Mouse (Mus musculus): ENCODE results near the gene Rdh11. TPM values are rescaled to one million over a fixed set of nuclear protein-coding genes. Genes with fewer than 3 reads are reported as not detected.

Rdh11 gene
- 22.1 and 23.5 TPM in 2 replicates for polyA plus RNA-seq (2012; rRNA removed)
- polyA plus RNA-seq (2014; fragmentation: Nextera tagmentation; extraction: Ambion mirVana) = 25.1 and 27.1 TPM in 2 replicates

DNA sequence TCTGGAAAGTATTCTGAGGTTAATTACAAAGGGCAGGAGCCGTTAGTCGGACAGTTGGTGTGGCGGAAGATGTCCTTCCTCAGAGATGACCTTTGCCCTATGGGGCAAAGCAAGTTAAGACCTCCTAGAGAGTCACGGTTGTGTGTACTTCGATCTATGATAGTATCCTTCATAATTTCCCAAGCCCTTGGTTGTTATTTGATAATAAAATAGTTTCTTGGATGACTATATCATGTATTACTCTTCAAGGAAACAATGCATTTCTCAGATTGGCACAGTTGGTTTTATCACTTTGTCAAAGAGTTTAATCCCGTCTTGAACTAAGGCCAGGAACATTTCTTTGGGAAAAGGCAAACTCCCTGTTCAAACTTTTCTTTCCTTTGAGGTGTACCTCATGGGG is at the start of gene Rdh11:
Rdh11 (minus strand) TSS at position 101 of the 400 bp plus-strand sequence.
- WGBS = 59% methylated on average over 6 of the region's 6 CpGs
- Histone ChIP-seq H3K27ac (replicated peaks; ENCODE audit: low read depth, low read length) (peak within 1 kb of the TSS; percentile 63), H3K9ac (ENCODE audit: low read depth, low read length, severe bottlenecking) (peak within 1 kb of the TSS; percentile 68), H3K4me3 (replicated peaks; ENCODE audit: low read length) (peak within 1 kb of the TSS; percentile 65), H3K9me3 (ENCODE audit: control insufficient read depth, low read length) (no peaks in the 10 kb centered on the region), H3K4me1 (ENCODE audit: control insufficient read depth, insufficient read depth, low read length) (peaks cover 6% of the 10 kb centered on the region), H3K36me3 (ENCODE audit: control insufficient read depth, insufficient read depth, low read length) (peaks cover 12% of the 10 kb centered on the region), H3K27me3 (ENCODE audit: control insufficient read depth, insufficient read depth, low read length) (no peaks in the 10 kb centered on the region), H3K4me2 (replicated peaks; ENCODE audit: low read depth, low read length, severe bottlenecking) (peak within 1 kb of the TSS; percentile 59)
- ATAC-seq (ENCODE audit: low FRiP score, low read depth) (no peak), DNase-seq (ENCODE audit: low spot score) (no peak)
- TF ChIP-seq POLR2A (IDR thresholded peaks at IDR 0.05; ENCODE audit: borderline replicate concordance, extremely low read depth, insufficient read depth, insufficient read length) = no peak

DNA sequence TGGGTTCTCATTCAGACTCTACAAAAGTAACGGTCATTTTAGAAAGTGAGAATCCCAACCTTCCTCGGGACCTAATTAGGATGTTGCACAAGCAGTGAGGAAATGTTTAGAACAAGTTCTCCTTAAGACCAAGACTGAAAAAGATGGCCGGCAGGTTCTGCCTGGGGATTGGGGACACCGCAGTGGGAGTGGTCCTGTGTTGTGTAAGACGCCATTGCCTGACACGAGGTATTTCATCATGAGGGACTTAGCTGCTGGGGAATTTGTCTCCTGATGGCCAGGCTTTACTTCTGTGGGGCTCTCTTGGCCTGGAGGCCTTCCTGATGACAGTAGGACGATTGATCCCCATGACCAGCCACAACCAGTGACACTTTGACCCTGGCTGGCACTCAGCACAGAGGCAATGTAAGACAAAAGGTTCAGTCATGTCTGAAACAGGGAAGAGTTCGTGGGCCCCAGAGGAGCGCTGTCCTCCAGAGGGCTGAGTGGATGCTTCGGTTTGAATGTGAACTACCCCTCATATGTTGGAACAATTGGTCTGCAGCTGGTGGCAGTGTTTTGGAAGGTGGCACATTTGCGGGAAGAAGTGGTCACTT is 43.5 kb upstream of the Rdh11 start:
- no peak for DNase-seq (ENCODE audit: low spot score)
- Histone ChIP-seq H3K27ac (replicated peaks; ENCODE audit: low read depth, low read length) (no peak overlapping the region), H3K4me2 (replicated peaks; ENCODE audit: low read depth, low read length, severe bottlenecking) (no peak overlapping the region), H3K27me3 (ENCODE audit: control insufficient read depth, insufficient read depth, low read length) (no peaks in the 10 kb centered on the region), H3K4me1 (ENCODE audit: control insufficient read depth, insufficient read depth, low read length) (no peaks in the 10 kb centered on the region), H3K9me3 (ENCODE audit: control insufficient read depth, low read length) (no peaks in the 10 kb centered on the region), H3K36me3 (ENCODE audit: control insufficient read depth, insufficient read depth, low read length) (peaks cover 72% of the 10 kb centered on the region), H3K4me3 (replicated peaks; ENCODE audit: low read length) (no peak overlapping the region), H3K9ac (ENCODE audit: low read depth, low read length, severe bottlenecking) (no peak overlapping the region)
- no peak for TF ChIP-seq POLR2A (IDR thresholded peaks at IDR 0.05; ENCODE audit: borderline replicate concordance, extremely low read depth, insufficient read depth, insufficient read length)
- WGBS = 85% methylated on average over 11 of the region's 11 CpGs
- ATAC-seq (ENCODE audit: low FRiP score, low read depth) = no peak

DNA sequence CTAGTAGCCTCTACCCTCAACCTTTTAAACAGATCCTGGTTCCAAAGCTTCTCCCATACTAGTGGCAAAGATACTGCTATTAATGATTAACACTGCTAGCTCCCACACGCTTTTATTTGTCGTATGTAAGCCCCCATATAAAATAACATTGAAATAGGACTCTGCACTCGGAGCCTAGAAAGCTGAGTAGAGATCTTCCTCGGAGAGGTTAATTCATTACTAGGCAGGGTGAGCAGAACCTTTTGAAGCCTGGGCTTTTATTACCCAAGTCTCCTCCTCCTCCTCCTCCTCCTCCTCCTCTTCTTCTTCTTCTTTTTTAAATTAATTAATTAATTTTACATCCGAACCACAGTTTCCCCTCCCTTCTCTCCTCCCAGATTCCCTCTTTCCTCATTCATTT is 25.4 kb upstream of the Rdh11 start:
- TF ChIP-seq POLR2A (IDR thresholded peaks at IDR 0.05; ENCODE audit: borderline replicate concordance, extremely low read depth, insufficient read depth, insufficient read length) = no peak
- Histone ChIP-seq H3K9me3 (ENCODE audit: control insufficient read depth, low read length) (no peaks in the 10 kb centered on the region), H3K27ac (replicated peaks; ENCODE audit: low read depth, low read length) (no peak overlapping the region), H3K4me2 (replicated peaks; ENCODE audit: low read depth, low read length, severe bottlenecking) (no peak overlapping the region), H3K4me1 (ENCODE audit: control insufficient read depth, insufficient read depth, low read length) (no peaks in the 10 kb centered on the region), H3K36me3 (ENCODE audit: control insufficient read depth, insufficient read depth, low read length) (no peaks in the 10 kb centered on the region), H3K9ac (ENCODE audit: low read depth, low read length, severe bottlenecking) (no peak overlapping the region), H3K4me3 (replicated peaks; ENCODE audit: low read length) (no peak overlapping the region), H3K27me3 (ENCODE audit: control insufficient read depth, insufficient read depth, low read length) (no peaks in the 10 kb centered on the region)
- DNase-seq (ENCODE audit: low spot score) (no peak), ATAC-seq (ENCODE audit: low FRiP score, low read depth) (no peak)
- WGBS = 47% methylated on average over 5 of the region's 5 CpGs

DNA sequence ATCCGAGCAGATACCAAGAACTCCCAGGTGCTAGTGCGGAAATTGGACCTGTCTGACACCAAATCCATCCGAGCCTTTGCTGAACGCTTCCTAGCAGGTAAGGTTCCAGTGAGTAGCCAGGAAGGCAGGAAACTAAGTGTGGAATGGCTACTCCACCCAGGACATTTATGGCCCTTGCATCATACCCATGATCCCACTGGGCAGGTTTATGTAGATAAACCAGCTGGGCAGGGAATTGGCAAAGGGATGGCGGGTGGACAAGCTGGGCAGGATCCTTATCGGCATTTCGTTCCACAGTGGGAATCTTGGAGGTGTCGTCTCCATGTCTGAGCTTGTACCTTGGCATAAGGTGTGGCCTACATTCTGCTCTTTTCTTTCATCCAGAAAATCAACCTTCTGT is 19.4 kb upstream of the Rdh11 start:
- TF ChIP-seq POLR2A (IDR thresholded peaks at IDR 0.05; ENCODE audit: borderline replicate concordance, extremely low read depth, insufficient read depth, insufficient read length) = no peak

DNA sequence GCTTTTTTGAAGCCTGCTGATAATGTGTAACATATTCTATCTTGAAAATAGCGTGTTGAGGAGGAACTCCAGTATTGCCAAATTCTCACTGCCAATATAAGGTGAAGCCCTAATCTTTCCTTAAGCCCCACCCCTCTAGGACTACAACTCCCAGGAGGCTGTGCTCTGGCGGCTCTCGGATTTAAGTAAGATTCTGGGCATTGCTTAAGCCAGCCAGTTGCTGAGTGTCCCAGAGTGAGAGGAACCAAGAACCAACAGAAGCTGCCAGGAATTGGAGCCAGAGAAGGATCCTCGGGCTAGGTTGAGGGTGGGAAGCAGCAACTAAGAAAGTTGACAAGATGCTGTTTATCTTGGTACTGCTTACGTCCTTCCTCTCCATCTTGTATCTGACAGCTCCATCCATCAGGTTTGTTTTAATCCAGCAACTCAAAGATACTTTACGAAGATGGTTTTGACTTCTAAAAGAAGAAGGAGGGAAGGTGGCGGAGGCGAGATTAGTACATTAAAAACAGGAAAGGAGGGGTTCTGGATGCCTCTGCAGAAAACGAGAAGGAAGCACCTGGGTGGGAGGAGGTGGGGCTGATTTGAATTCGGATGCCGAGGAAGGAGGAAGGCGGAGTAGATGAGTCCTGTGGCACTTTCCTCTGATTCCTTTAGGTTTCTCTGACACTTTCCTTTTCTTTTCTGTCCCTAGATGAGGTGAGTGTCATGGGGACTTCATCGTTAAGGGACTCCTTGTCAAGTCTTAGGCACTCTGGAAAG is 16.8 kb upstream of the Rdh11 start, which contains the start of gene Rdh12:
Rdh12 (plus strand) TSS at position 212 of the 762 bp plus-strand sequence.
- no peaks in the 10 kb centered on the region for H3K36me3 ChIP-seq (ENCODE audit: control insufficient read depth, insufficient read depth, low read length)
- no peaks in the 10 kb centered on the region for H3K27me3 ChIP-seq (ENCODE audit: control insufficient read depth, insufficient read depth, low read length)
- no peak for TF ChIP-seq POLR2A (IDR thresholded peaks at IDR 0.05; ENCODE audit: borderline replicate concordance, extremely low read depth, insufficient read depth, insufficient read length)
- no peak; the same call in 1 of the 2 replicates for ATAC-seq (ENCODE audit: low FRiP score, low read depth)
- H3K27ac ChIP-seq (replicated peaks; ENCODE audit: low read depth, low read length) = no peak within 1 kb of the TSS
- 3% methylated on average over 13 of the region's 13 CpGs for WGBS
- peak within 1 kb of the TSS; percentile 56 for H3K4me2 ChIP-seq (replicated peaks; ENCODE audit: low read depth, low read length, severe bottlenecking)
- peak within 1 kb of the TSS; percentile 38 for H3K4me3 ChIP-seq (replicated peaks; ENCODE audit: low read length)
- no peaks in the 10 kb centered on the region for H3K4me1 ChIP-seq (ENCODE audit: control insufficient read depth, insufficient read depth, low read length)
- peak; percentile 49 for DNase-seq (ENCODE audit: low spot score)
- peak within 1 kb of the TSS; percentile 41 for H3K9ac ChIP-seq (ENCODE audit: low read depth, low read length, severe bottlenecking)
- H3K9me3 ChIP-seq (ENCODE audit: control insufficient read depth, low read length) = no peaks in the 10 kb centered on the region

More for the DNA sequence above, 19.4 kb upstream of the Rdh11 start:
- Histone ChIP-seq H3K27me3 (ENCODE audit: control insufficient read depth, insufficient read depth, low read length) (no peaks in the 10 kb centered on the region), H3K36me3 (ENCODE audit: control insufficient read depth, insufficient read depth, low read length) (no peaks in the 10 kb centered on the region), H3K4me3 (replicated peaks; ENCODE audit: low read length) (no peak overlapping the region), H3K4me1 (ENCODE audit: control insufficient read depth, insufficient read depth, low read length) (no peaks in the 10 kb centered on the region), H3K4me2 (replicated peaks; ENCODE audit: low read depth, low read length, severe bottlenecking) (no peak overlapping the region), H3K9me3 (ENCODE audit: control insufficient read depth, low read length) (no peaks in the 10 kb centered on the region), H3K9ac (ENCODE audit: low read depth, low read length, severe bottlenecking) (no peak overlapping the region), H3K27ac (replicated peaks; ENCODE audit: low read depth, low read length) (no peak overlapping the region)
- ATAC-seq (ENCODE audit: low FRiP score, low read depth) (no peak), DNase-seq (ENCODE audit: low spot score) (no peak)
- WGBS = 82% methylated on average over 8 of the region's 8 CpGs
